In genomic region chr3:35819887-35820286, GRCm38 (mm10) we compare ENCODE assay signal across 34 mouse cellular contexts.
"Had no signal": no experiment of that assay in that cellular context is flagged by ENCODE, and none has a peak within 500 bp of the region (broad histone marks: within the 10 kb centered on the region; RNA-seq: fewer than 3 reads in every experiment).

No protein-coding gene starts in this region.

- H3K4me1 ChIP-seq: heart, embryonic 13.5 days; hindbrain, embryonic 10.5 days; hindbrain, embryonic 12.5 days; hindbrain, embryonic 13.5 days; hindbrain, embryonic 15.5 days; intestine, embryonic 15.5 days had no signal

- ATAC-seq: hindbrain, embryonic 16.5 days; hindbrain, postnatal 0 days; inflammation-experienced regulatory T-cells, adult 6 months; intestine, embryonic 15.5 days; intestine, embryonic 16.5 days; intestine, postnatal 0 days had no signal

- H3K4me3 ChIP-seq: heart, embryonic 12.5 days; heart, embryonic 13.5 days; heart, embryonic 15.5 days; hindbrain, embryonic 10.5 days; hindbrain, embryonic 12.5 days; hindbrain, embryonic 13.5 days; hindbrain, embryonic 15.5 days; intestine, embryonic 15.5 days; layer of hippocampus, adult 2 months; left cerebral cortex, adult 2 months had no signal

- H3K4me2 ChIP-seq: heart, embryonic 11.5 days; heart, embryonic 12.5 days; heart, embryonic 13.5 days; heart, embryonic 15.5 days; hindbrain, embryonic 12.5 days; hindbrain, embryonic 13.5 days; hindbrain, embryonic 14.5 days; hindbrain, embryonic 15.5 days; intestine, embryonic 15.5 days had no signal

- H3K27me3 ChIP-seq: heart, embryonic 12.5 days; heart, embryonic 13.5 days; heart, embryonic 15.5 days; hindbrain, embryonic 12.5 days; hindbrain, embryonic 13.5 days; hindbrain, embryonic 15.5 days; intestine, embryonic 15.5 days had no signal

- H3K9me3 ChIP-seq: heart, embryonic 12.5 days; heart, embryonic 13.5 days; heart, embryonic 15.5 days; hindbrain, embryonic 10.5 days; hindbrain, embryonic 12.5 days; hindbrain, embryonic 13.5 days; hindbrain, embryonic 15.5 days; intestine, embryonic 15.5 days had no signal

- H3K9ac ChIP-seq: heart, embryonic 12.5 days; heart, embryonic 13.5 days; heart, embryonic 15.5 days; hindbrain, embryonic 12.5 days; hindbrain, embryonic 13.5 days; hindbrain, embryonic 14.5 days; hindbrain, embryonic 15.5 days; intestine, embryonic 15.5 days had no signal

- H3K27ac ChIP-seq: heart, embryonic 13.5 days; heart, embryonic 15.5 days; hindbrain, embryonic 10.5 days; hindbrain, embryonic 12.5 days; hindbrain, embryonic 13.5 days; hindbrain, embryonic 14.5 days; hindbrain, embryonic 15.5 days; hindbrain, postnatal 0 days; intestine, embryonic 15.5 days; kidney, postnatal 0 days; layer of hippocampus, adult 2 months; left cerebral cortex, adult 2 months had no signal

- DNase-seq: heart, postnatal 10 days; heart, postnatal 14 days; heart, postnatal 36 days; heart, postnatal 4 days; kidney, adult 11 months; kidney, adult 18-20 months; kidney, adult 2 months; kidney, adult 8-10 months; kidney, adult 9 months; kidney, postnatal 10 days; kidney, postnatal 14 days; kidney, postnatal 25 days; kidney, postnatal 36 days; kidney, postnatal 4 days; layer of hippocampus, adult 9-11 months; layer of hippocampus, postnatal 36 days had no signal
